Mouse (Mus musculus): ENCODE measurements at regions not wholly inside any gene's neighbourhood (a gene's known extent, or its start where the extent isn't known, plus 50 kb on each side); places are given as distances from the start of the nearest gene placed in this dataset.
A peak's percentile ranks its signal among the peaks of the same experiment; 100 is the strongest.

- no peak for DNase-seq (ENCODE audit: low spot score)
These were observed 221.2 kb upstream of the Rnaseh2b start for GRCm38 (mm10) chr14:62071140-62071539.

- DNase-seq (ENCODE audit: low spot score): peak; percentile 3
These were observed 208.3 kb upstream of the Rnaseh2b start for GRCm38 (mm10) chr14:62084047-62084446.

GRCm38 (mm10) chr14:62088174-62088573, 204.2 kb upstream of the Rnaseh2b start:
- no peak for DNase-seq (ENCODE audit: low spot score)

- no peak for DNase-seq (ENCODE audit: low spot score)
These were observed 174.9 kb upstream of the Rnaseh2b start for GRCm38 (mm10) chr14:62117532-62117931.

GRCm38 (mm10) chr14:62118542-62118953, 173.8 kb upstream of the Rnaseh2b start:
- DNase-seq (ENCODE audit: low spot score): no peak

GRCm38 (mm10) chr14:62128918-62129317, 163.5 kb upstream of the Rnaseh2b start:
- no peak for DNase-seq (ENCODE audit: low spot score)

- no peak for DNase-seq (ENCODE audit: low spot score)
These were observed 160.0 kb upstream of the Rnaseh2b start for GRCm38 (mm10) chr14:62132353-62132816.

GRCm38 (mm10) chr14:62137981-62138380, 154.4 kb upstream of the Rnaseh2b start:
- no peak for DNase-seq (ENCODE audit: low spot score)

GRCm38 (mm10) chr14:62144385-62145030, 147.9 kb upstream of the Rnaseh2b start:
- DNase-seq (ENCODE audit: low spot score): no peak

- DNase-seq (ENCODE audit: low spot score): no peak
These were observed 135.2 kb upstream of the Rnaseh2b start for GRCm38 (mm10) chr14:62157038-62157716.

- DNase-seq (ENCODE audit: low spot score): no peak
These were observed 132.7 kb upstream of the Rnaseh2b start for GRCm38 (mm10) chr14:62159690-62160089.

GRCm38 (mm10) chr14:62163120-62163796, 129.1 kb upstream of the Rnaseh2b start:
- DNase-seq (ENCODE audit: low spot score): no peak

GRCm38 (mm10) chr14:62164918-62165317, 127.5 kb upstream of the Rnaseh2b start:
- DNase-seq (ENCODE audit: low spot score): no peak

- no peak for DNase-seq (ENCODE audit: low spot score)
These were observed 126.4 kb upstream of the Rnaseh2b start for GRCm38 (mm10) chr14:62166006-62166405.

GRCm38 (mm10) chr14:62166596-62166995, 125.8 kb upstream of the Rnaseh2b start:
- DNase-seq (ENCODE audit: low spot score): no peak

GRCm38 (mm10) chr14:62167090-62167489, 125.3 kb upstream of the Rnaseh2b start:
- peak; percentile 13 for DNase-seq (ENCODE audit: low spot score)

GRCm38 (mm10) chr14:62168711-62169110, 123.7 kb upstream of the Rnaseh2b start:
- DNase-seq (ENCODE audit: low spot score): no peak

- DNase-seq (ENCODE audit: low spot score): no peak
These were observed 122.0 kb upstream of the Rnaseh2b start for GRCm38 (mm10) chr14:62170385-62170784.

GRCm38 (mm10) chr14:62171256-62172047, 120.9 kb upstream of the Rnaseh2b start:
- DNase-seq (ENCODE audit: low spot score): no peak

- DNase-seq (ENCODE audit: low spot score): peak; percentile 86
These were observed 118.4 kb upstream of the Rnaseh2b start for GRCm38 (mm10) chr14:62173835-62174530.

- DNase-seq (ENCODE audit: low spot score): no peak
These were observed 116.9 kb upstream of the Rnaseh2b start for GRCm38 (mm10) chr14:62175384-62176048.
